Mouse (Mus musculus) effector memory CD4-positive, alpha-beta T cell, adult 7 months (primary cell): ENCODE results near the gene Sinhcaf. TPM values are rescaled to one million over a fixed set of nuclear protein-coding genes. Genes with fewer than 3 reads are reported as not detected.

Experiments used
- polyA plus RNA-seq: library from polyadenylated mRNA; unstranded; fragments of 100-300 nt; shearing (Covaris generic); gene quantifications from one replicate; pipeline ENCODE4 v1.2.1, GENCODE M21; 2017

Sinhcaf gene
- 32.8 TPM for polyA plus RNA-seq

DNA sequence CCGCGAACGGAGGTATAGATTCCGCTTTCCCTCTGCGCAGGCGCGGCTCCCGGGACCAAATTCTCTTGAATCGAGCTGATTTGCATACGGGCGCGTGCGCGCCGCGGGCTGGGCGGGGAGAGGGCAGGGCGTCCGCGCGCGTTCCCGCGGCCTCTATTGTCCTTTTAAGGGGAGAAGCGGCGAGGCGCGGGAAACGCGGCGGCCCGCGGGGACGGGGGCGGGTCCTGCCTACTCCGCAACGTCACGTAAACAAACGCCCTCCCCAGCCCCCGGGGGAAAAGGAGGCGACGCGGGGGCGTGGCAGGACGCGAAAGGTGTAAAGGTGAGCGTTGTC is at the start of gene Sinhcaf:
TSS of gene Sinhcaf (minus strand) at position 59 of the 334 bp plus-strand sequence.

DNA sequence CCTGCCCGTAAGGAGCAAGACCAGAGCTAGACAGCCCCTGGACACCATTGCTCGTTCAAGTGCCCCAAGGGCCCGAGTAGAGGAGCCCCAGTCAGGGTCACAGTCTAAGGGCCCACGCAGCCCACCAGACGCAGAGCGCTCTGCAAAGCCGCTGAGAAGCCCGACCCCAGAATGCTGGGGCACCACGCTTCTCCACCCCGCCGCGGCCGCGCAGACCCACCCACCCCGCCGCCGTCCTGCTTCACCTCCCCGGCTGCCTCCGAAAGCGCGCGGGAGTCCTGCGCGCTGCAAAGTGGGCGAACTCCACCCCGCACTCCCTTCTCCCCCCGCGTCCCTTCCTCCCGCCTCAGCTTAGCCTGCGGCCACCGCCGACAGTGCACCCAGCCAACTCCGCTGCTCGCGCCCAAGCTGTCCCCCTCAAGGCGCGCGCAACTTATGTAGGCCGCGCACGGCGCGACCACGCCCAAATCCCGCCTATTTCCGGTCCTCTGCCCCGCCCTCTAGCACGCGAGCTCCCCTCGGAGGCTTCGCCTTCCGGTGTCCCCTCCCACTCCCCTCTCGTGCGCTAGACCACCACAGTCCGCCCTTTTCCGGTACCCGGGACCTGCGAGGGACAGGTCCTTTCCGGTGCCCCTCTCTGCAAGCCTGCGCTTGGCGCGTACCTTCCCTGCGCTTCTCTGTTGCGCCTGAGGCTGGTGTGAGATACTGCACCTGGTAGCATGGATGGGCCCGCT is 50.3 kb downstream of the Sinhcaf start, which contains the start of gene Caprin2:
TSS of gene Caprin2 (minus strand) at position 465 of the 734 bp plus-strand sequence.

Other genes starting within 250 kb of the Sinhcaf start
- gene Ipo8, start 115.0 kb downstream of the Sinhcaf start, polyA plus RNA-seq = 35.8 TPM
- 5.7 TPM for gene Caprin2, start 50.2 kb downstream of the Sinhcaf start, polyA plus RNA-seq
- 0.91 TPM for gene Dennd5b, start 155.2 kb upstream of the Sinhcaf start, polyA plus RNA-seq
- gene Gm10203, start 183.7 kb upstream of the Sinhcaf start, polyA plus RNA-seq = not detected
- gene Etfbkmt, start 193.4 kb upstream of the Sinhcaf start, polyA plus RNA-seq = 14.2 TPM
- gene Amn1, start 242.2 kb upstream of the Sinhcaf start, polyA plus RNA-seq = 23.2 TPM